Mouse (Mus musculus) kidney, postnatal 25 days (tissue): ENCODE results near the gene Ipmk.

Experiments
- DNase-seq, 2 experiments: peaks; one replicate each; pipeline ENCODE4 v3.0.0; 2021; ENCODE audit warnings: mixed read lengths in 2 of 2

The Ipmk gene

GRCm38 (mm10) chr10:71428246-71428864 lies 80.8 kb downstream of the Ipmk start:
- peak; percentile 39 to 47 for DNase-seq

- DNase-seq = no peak
Observed at GRCm38 (mm10) chr10:71430661-71431060, 83.1 kb downstream of the Ipmk start.

DNA sequence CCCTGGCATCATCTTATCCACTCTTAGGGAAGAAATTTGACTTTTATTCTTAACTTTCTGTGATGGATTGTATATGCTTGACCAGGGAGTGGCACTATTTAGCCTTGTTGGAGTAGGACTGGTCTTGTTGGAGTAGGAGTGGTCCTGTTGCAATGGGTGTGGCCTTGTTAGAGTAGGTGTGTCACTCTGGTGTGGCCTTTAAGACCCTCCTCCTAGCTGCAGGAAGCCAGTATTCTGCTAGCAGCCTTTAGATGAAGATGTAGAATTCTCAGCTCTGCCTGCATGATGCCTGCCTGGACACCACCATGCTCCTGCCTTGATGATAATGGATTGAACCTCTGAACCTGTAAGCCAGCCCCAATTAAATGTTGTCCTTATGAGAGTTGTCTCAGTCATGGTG lies 95.5 kb downstream of the Ipmk start:
- DNase-seq = no peak

DNA sequence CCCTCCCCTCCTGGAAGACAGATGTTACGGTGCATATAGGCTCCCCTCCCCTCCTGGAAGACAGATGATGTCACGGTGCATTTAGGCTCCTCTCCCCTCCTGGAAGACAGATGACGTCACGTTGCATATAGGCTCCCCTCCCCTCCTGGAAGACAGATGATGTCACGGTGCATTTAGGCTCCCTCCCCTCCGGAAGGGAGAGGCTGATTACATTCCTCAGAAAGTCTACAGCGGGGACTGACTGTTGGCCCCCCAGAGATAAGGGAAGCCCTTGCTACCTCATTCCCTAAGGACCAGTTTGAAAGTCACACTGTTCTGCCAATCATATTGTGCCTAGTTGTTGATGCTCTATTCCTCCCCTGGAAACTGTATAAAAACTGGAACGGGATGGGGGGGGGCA lies 100.1 kb downstream of the Ipmk start:
- DNase-seq = no peak

GRCm38 (mm10) chr10:71448284-71448683 lies 100.7 kb downstream of the Ipmk start:
- DNase-seq = no peak

- no peak for DNase-seq
Observed at GRCm38 (mm10) chr10:71455355-71455754, 107.8 kb downstream of the Ipmk start.

- peak; percentile 4 to 39 for DNase-seq
Observed at GRCm38 (mm10) chr10:71462371-71462770, 114.8 kb downstream of the Ipmk start.

GRCm38 (mm10) chr10:71464417-71464816 lies 116.9 kb downstream of the Ipmk start:
- DNase-seq = no peak

- no peak for DNase-seq
Observed at GRCm38 (mm10) chr10:71468315-71468714, 120.8 kb downstream of the Ipmk start.

DNA sequence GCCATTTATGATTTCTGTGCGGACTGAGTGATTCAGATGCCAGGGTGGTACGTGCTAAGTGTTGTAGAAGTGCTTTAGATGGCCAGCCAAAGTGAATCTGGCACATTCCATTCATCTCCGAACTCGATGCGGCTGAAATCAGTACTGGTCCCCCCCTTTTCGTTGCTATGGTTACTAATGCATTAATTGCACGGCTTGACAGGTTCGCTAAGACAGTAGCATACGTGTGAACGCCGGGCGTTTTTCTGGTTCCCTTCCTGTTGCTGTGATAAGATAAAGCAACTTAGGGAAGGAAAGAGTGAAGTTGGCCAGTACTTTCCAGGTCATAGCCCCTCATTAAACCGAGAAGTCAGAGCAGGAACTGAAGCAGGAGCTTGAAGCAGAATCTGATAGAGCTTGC lies 122.2 kb downstream of the Ipmk start:
- no peak for DNase-seq

- DNase-seq = no peak
Observed at GRCm38 (mm10) chr10:71472033-71472432, 124.5 kb downstream of the Ipmk start.

DNA sequence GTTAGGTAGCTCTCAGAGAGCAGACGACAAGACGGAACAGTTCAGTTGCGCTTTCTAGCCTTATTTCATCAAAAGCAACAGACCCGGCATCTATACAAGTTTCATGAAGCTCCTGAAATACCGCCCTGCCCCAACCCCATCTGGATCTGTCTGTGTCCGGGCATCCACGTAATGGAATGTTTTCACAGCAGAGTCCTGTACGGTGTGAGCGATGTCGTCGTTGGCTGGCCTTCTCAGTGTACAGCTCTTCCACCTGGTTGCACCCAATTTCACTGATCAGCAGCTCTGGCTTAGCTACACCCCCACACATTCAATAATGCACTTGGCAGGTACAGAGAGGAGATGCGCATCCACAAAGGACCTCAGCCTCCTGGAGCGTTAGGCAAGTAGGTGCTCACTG lies 126.0 kb downstream of the Ipmk start:
- DNase-seq = no peak

GRCm38 (mm10) chr10:71476471-71477080 lies 129.0 kb downstream of the Ipmk start:
- DNase-seq = no peak

DNA sequence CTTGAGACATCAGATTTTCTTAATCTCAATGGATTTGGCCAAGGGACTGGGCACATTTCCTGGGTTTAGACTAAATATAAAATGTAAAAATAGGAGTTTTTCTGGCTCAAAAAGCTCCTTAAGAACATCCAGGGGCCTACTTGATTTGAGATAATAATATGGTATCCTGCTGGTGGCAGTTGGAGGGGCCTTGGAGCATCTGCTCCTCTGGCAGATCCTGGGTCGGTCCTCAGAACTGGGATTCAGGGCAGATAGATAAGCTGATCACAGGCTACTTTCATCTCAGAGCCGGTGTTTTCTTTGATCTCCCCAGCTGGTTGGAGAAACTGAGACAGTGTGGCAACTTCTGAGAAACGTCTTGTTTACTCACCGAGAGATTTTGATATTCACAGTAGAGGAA lies 129.6 kb downstream of the Ipmk start:
- no peak for DNase-seq

GRCm38 (mm10) chr10:71479700-71480325 lies 132.2 kb downstream of the Ipmk start:
- DNase-seq = peak; percentile 59 to 76
